Mouse (Mus musculus) midbrain, embryonic 13.5 days (tissue): ENCODE results near the gene Acss2. TPM values are rescaled to one million over a fixed set of nuclear protein-coding genes. Genes with fewer than 3 reads are reported as not detected.

Source experiments
- ATAC-seq: fragments of 200-750 bp; cut with Nextera tagmentation; 2 replicates; pipeline ENCODE4 v1.8.0; 2017; ENCODE audit warnings: mild to moderate bottlenecking, moderate TSS enrichment, moderate library complexity
- H3K27ac ChIP-seq: fragments of 300-500 bp; sonication (generic); 2 replicates; pipeline ENCODE4 v1.5.1; 2015; ENCODE audit warnings: inconsistent platforms, mild to moderate bottlenecking, moderate library complexity
- H3K27me3 ChIP-seq: fragments of 300-500 bp; sonication (generic); 2 replicates; pipeline ENCODE4 v1.6.1; 2015; ENCODE audit warnings: mild to moderate bottlenecking, inconsistent platforms
- H3K36me3 ChIP-seq: fragments of 300-500 bp; sonication (generic); 2 replicates; pipeline ENCODE4 v1.6.1; 2015; ENCODE audit warnings: mild to moderate bottlenecking, inconsistent platforms
- H3K4me1 ChIP-seq: fragments of 300-500 bp; sonication (generic); replicated peaks from 2 replicates; pipeline ENCODE4 v1.6.1; 2015; ENCODE audit warnings: inconsistent platforms
- H3K4me2 ChIP-seq: fragments of 300-500 bp; sonication (generic); replicated peaks from 2 replicates; pipeline ENCODE4 v1.6.1; 2015; ENCODE audit warnings: moderate library complexity, mild to moderate bottlenecking, inconsistent platforms
- H3K4me3 ChIP-seq: fragments of 300-500 bp; sonication (generic); replicated peaks from 2 replicates; pipeline ENCODE4 v1.5.1; 2015; ENCODE audit warnings: mild to moderate bottlenecking, inconsistent platforms
- H3K9ac ChIP-seq: fragments of 300-500 bp; sonication (generic); replicated peaks from 2 replicates; pipeline ENCODE4 v1.6.1; 2015; ENCODE audit warnings: mild to moderate bottlenecking, inconsistent platforms
- H3K9me3 ChIP-seq: fragments of 300-500 bp; sonication (generic); 2 replicates; pipeline ENCODE4 v1.6.1; 2016; ENCODE audit warnings: mild to moderate bottlenecking, inconsistent platforms
- WGBS: fragments of 180-500 bp; shearing (Covaris S2); methylation state at CpG from one replicate; pipeline ENCODE4 v1.1.7; 2015; 5-methylcytosine and 5-hydroxymethylcytosine counted together
- polyA plus RNA-seq: library from polyadenylated mRNA; unstranded; fragments of >200 nt; fragmentation: Nextera tagmentation; extraction: Ambion mirVana; gene quantifications from 2 replicates; pipeline ENCODE4 v1.2.1, GENCODE M21; 2015

The Acss2 gene
- polyA plus RNA-seq, 1 experiment from 2014 or later, result 28.0 TPM

DNA sequence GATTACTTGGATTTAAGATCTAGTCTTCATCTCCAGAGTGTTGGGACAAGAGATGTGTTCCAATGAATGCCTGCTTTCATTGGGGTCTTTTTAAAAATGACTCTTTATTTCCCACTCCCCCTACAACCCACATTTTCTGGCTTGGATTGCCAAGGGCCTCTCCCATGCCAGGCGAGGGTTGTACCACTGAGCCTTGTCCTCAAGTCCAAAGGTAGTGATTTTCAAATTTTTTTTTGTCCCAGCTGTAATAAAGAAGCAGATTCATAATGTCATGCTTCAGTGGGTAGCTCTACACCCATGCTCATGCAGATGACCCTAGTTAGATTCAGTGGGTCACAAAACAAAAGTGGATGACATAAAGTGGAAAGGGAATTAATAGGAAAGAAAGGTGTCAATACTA, 29.2 kb downstream of the Acss2 start:
- WGBS, result 79% methylated on average over 1 of the region's 1 CpGs
- no peaks in the 10 kb centered on the region for H3K4me1 ChIP-seq
- H3K27me3 ChIP-seq, result no peaks in the 10 kb centered on the region
- no peak overlapping the region for H3K27ac ChIP-seq
- no peak overlapping the region for H3K4me3 ChIP-seq
- H3K4me2 ChIP-seq, result no peak overlapping the region
- no peak overlapping the region for H3K9ac ChIP-seq
- H3K9me3 ChIP-seq, result no peaks in the 10 kb centered on the region
- H3K36me3 ChIP-seq, result 0 out of 2 replicates have a peak, but pooled peaks cover 4% of the 10 kb centered on the region
- ATAC-seq, result no peak

DNA sequence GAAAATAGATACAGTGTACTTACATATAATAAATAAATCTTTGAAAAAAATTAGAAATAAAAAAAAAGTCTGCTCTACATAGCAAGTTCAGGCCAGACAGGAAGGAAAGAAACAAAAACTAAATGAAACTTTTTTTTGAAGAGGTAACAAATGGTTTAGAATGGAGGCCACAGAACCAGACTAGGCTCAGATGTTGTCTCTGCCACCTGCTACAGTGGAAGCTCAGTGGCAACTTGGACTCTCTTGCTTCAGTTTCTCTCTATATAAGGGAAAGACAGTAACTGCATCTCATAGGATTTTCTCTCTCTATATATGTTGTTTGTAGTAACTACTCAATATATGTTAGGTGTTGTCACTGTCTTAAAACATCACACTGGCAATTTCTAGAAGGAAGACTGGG, 34.6 kb downstream of the Acss2 start:
- no peak overlapping the region for H3K27ac ChIP-seq
- H3K36me3 ChIP-seq, result 0 out of 2 replicates have a peak, but pooled peaks cover 4% of the 10 kb centered on the region
- H3K27me3 ChIP-seq, result no peaks in the 10 kb centered on the region
- no peak overlapping the region for H3K9ac ChIP-seq
- no peak for ATAC-seq
- no peaks in the 10 kb centered on the region for H3K9me3 ChIP-seq
- H3K4me2 ChIP-seq, result no peak overlapping the region
- no peaks in the 10 kb centered on the region for H3K4me1 ChIP-seq
- no peak overlapping the region for H3K4me3 ChIP-seq

DNA sequence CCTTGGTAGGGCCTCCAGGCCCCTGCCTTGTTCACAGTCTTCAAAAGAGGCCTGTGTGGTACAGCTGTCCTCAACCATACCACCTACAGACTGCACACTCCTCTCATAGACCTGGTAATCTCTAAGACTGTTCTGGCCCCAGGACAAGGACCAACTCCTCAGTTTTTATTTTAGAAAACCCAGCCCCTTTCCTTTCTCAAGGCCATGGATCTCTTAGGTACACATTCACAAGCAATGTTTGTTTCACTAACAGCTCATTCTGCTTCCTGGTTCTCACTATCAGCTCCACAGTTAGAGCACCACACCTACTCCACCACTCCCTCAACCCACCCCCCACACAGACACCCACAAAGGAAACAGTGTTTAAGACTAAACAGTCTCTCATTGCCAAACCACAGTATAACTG, 35.2 kb downstream of the Acss2 start:
- Histone ChIP-seq H3K4me2 (no peak overlapping the region), H3K9ac (no peak overlapping the region), H3K9me3 (no peaks in the 10 kb centered on the region), H3K27ac (no peak overlapping the region), H3K27me3 (no peaks in the 10 kb centered on the region), H3K36me3 (0 out of 2 replicates have a peak, but pooled peaks cover 4% of the 10 kb centered on the region), H3K4me3 (no peak overlapping the region), H3K4me1 (no peaks in the 10 kb centered on the region)
- ATAC-seq, result no peak

DNA sequence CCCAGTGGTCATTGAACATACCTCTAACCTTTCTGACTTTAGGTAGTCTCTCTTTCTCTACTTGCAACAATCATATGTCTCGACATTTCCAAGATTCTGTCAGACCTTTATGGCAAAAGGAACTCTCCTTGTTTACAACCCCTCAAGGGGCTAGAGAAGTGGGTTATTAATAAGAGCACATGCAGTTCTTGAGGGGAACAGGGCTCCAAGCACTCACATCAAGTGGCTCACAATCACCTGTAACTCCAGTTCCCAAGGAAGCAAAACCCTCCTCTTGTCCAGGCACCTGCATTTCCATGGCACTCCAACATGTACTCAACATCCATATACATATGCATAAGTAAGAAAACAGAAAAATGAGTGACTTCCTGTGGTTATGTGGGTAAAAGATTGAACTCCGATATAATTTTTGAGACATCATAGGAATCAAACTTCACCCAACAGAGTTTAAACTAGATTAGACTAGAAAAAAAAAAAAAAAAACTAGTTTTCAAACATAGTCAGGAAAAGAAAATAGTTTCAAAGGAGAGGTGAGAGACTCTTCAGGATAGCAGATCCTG, 36.8 kb downstream of the Acss2 start:
- no peak overlapping the region for H3K4me3 ChIP-seq
- no peak overlapping the region for H3K27ac ChIP-seq
- H3K4me1 ChIP-seq, result no peaks in the 10 kb centered on the region
- no peak for ATAC-seq
- peaks cover 16% of the 10 kb centered on the region for H3K36me3 ChIP-seq
- H3K9ac ChIP-seq, result no peak overlapping the region
- H3K27me3 ChIP-seq, result no peaks in the 10 kb centered on the region
- WGBS, result 92% methylated on average over 2 of the region's 2 CpGs
- no peaks in the 10 kb centered on the region for H3K9me3 ChIP-seq
- H3K4me2 ChIP-seq, result no peak overlapping the region

DNA sequence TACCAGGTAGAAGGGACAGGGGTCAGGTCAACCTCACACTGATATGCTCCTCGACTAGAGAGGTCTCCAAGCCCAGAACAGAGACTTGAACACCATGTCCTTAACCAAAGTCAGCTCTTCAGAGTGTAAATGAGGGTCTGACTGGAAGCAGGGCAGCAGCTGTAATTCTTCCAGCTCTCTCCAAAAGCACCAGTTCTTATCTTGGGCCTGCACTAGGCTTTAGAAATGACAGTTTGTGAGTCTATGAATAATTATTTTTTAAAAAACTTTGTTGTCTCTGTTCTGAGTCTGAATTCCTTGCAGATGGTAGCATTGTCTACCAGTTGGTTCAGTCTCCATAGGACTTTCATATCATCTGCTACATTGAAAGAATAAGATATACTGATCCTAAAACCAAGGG, 44.5 kb downstream of the Acss2 start:
- Histone ChIP-seq H3K4me2 (no peak overlapping the region), H3K4me1 (no peaks in the 10 kb centered on the region), H3K27me3 (no peaks in the 10 kb centered on the region), H3K9me3 (no peaks in the 10 kb centered on the region), H3K4me3 (no peak overlapping the region), H3K36me3 (peaks cover 55% of the 10 kb centered on the region), H3K9ac (no peak overlapping the region), H3K27ac (no peak overlapping the region)
- 74% methylated on average over 1 of the region's 1 CpGs for WGBS
- ATAC-seq, result no peak

DNA sequence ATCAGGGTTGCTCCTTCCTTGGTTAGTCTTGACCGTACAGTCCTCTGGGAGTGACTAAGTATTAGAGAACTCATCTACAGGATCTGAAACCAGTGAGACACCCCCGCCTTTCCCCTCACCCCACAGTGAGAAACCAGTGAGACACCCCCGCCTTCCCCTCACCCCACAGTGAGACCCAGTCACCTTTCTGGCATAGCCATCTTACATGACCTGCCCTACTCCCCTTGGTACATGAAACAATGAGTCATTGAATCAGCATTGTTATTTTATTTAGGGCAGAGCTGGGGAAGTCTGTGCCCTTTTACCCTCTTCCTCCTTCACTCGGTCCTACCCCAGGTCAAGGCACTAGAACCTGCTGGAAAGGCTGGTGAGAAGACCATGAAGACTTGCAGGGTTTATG, 45.2 kb downstream of the Acss2 start:
- peaks cover 55% of the 10 kb centered on the region for H3K36me3 ChIP-seq

DNA sequence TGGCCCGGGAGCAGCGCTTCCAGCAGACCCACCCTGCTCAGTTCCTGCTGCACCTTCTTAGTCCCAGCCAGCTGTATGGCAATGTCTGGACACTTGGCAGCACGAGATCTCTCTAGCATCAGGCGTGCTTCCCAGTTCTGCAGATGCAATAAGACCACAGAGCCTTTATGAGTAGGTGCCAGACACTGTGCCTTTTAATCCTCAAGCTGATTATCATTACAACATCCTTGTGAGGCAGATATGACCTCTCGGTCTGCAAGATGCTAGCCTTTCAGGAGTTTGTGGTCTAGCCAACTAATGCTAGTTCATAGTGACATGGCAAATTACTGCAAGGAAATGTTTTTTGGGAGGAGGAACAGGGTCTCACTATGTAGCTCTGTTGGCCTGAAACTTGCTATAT, 50.0 kb downstream of the Acss2 start:
- Histone ChIP-seq H3K27ac (no peak overlapping the region), H3K27me3 (no peaks in the 10 kb centered on the region), H3K9ac (no peak overlapping the region), H3K9me3 (no peaks in the 10 kb centered on the region), H3K4me2 (no peak overlapping the region), H3K36me3 (peaks cover 27% of the 10 kb centered on the region), H3K4me3 (no peak overlapping the region), H3K4me1 (peaks cover 4% of the 10 kb centered on the region; the same call in 1 of the 2 replicates)
- 89% methylated on average over 5 of the region's 5 CpGs for WGBS
- ATAC-seq, result no peak

More for the DNA sequence above, 45.2 kb downstream of the Acss2 start:
- Histone ChIP-seq H3K4me2 (no peak overlapping the region), H3K9ac (no peak overlapping the region), H3K4me1 (no peaks in the 10 kb centered on the region), H3K27me3 (no peaks in the 10 kb centered on the region), H3K9me3 (no peaks in the 10 kb centered on the region), H3K4me3 (no peak overlapping the region), H3K27ac (no peak overlapping the region)
- 88% methylated on average over 4 of the region's 4 CpGs for WGBS
- no peak for ATAC-seq

DNA sequence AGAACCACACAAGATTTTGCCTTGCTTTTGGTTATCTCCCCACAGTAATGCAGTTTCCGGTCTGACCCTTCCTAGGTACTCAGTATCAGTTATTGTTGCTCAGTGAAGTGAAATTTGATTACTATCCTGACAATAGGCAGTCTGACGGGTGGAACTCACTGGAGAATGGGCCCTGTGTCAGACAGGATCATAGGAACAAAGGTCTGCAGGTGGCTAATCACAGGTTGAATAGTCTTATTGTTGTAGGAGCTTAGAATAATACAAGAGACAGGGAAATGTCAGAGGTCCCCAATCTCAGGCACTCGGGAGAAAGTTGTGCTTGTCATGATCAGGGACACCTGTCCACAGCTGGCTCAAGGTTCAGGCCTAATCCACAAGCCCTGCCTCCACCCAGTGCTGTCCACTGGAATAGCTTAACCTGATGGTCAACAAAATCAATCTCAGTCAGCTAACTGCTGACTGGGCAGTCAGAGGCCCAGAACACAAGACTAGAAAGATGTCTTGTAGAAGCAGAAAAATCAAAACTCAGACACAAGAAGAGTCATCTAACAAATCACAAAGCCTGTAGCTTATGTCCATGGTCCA, 51.6 kb downstream of the Acss2 start:
- no peak overlapping the region for H3K4me3 ChIP-seq
- no peak overlapping the region for H3K4me2 ChIP-seq
- H3K36me3 ChIP-seq, result peaks cover 22% of the 10 kb centered on the region
- ATAC-seq, result no peak
- H3K27me3 ChIP-seq, result no peaks in the 10 kb centered on the region
- no peak overlapping the region for H3K27ac ChIP-seq
- 10% methylated on average over 3 of the region's 3 CpGs for WGBS
- no peak overlapping the region for H3K9ac ChIP-seq
- H3K4me1 ChIP-seq, result peaks cover 4% of the 10 kb centered on the region; the same call in 1 of the 2 replicates
- no peaks in the 10 kb centered on the region for H3K9me3 ChIP-seq

DNA sequence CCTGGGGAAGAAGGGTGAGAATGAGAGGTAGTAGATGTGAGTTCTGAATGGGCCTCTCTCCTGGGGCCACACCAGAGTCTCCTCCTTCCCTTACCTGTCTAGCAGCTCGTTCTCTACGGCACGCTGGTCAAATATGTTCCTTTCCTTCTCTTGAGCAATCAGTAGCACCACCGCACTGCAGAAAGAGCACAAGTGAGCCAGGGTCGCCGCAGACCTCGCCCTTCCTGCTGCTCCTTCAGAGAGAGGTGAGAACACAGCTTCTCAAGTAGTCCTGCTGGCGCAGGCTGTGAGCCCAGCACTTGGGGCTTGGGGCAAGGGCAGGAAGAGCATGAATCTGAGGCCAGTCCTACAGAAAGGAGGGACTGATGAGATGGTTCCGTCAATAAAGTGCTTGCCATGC, 55.3 kb downstream of the Acss2 start:
- no peaks in the 10 kb centered on the region for H3K9me3 ChIP-seq
- peaks cover 4% of the 10 kb centered on the region; the same call in 1 of the 2 replicates for H3K4me1 ChIP-seq
- no peak overlapping the region for H3K4me2 ChIP-seq
- WGBS, result 90% methylated on average over 9 of the region's 9 CpGs
- no peak overlapping the region for H3K27ac ChIP-seq
- no peak for ATAC-seq
- H3K36me3 ChIP-seq, result peaks cover 14% of the 10 kb centered on the region
- no peak overlapping the region for H3K9ac ChIP-seq
- H3K4me3 ChIP-seq, result no peak overlapping the region
- H3K27me3 ChIP-seq, result no peaks in the 10 kb centered on the region

DNA sequence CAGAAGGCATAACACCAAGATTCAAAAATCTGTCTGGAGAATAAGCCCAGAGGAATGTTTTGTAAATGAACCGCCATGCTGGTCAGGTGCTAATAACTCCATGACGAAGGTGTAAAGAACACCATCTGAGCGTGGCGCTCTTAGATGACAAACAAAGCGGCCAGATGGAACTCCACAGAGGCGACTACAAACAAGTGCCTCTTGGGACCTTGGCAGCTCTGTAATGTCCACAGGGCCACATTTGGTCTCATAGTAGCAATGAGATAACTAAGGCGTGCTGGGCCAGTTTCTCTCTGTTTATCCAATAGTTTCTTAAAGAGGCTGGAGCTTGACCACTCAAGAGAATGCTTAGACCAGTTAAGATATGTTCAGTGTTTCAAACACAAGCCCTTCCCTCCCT, 56.2 kb downstream of the Acss2 start:
- no peak overlapping the region for H3K27ac ChIP-seq
- WGBS, result 95% methylated on average over 7 of the region's 7 CpGs
- ATAC-seq, result no peak

DNA sequence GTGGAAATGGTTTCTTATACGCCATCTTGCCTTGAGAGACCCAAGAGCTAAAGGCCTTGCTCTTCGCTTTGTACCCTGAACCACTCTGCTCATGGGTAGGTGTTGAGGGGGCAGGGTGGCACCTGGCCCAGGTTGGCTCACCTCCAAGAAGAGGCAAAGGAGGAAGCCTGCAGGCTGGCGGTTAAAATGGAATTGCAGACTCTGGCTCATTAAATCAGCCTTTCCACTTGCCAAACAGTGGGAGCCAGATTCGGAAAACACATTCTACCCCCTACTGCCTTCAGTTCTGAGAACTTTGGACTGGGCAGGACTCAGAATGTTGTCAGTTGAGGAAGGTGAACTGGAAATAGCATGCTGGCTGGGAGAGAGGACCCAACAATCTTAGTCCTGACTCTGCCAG, 57.0 kb downstream of the Acss2 start:
- 96% methylated on average over 4 of the region's 4 CpGs for WGBS
- peaks cover 14% of the 10 kb centered on the region for H3K36me3 ChIP-seq
- no peak overlapping the region for H3K9ac ChIP-seq
- ATAC-seq, result no peak
- no peak overlapping the region for H3K4me2 ChIP-seq
- no peak overlapping the region for H3K27ac ChIP-seq
- H3K4me3 ChIP-seq, result no peak overlapping the region
- no peaks in the 10 kb centered on the region for H3K9me3 ChIP-seq
- H3K4me1 ChIP-seq, result no peaks in the 10 kb centered on the region
- H3K27me3 ChIP-seq, result no peaks in the 10 kb centered on the region

More for the DNA sequence above, 56.2 kb downstream of the Acss2 start:
- no peak overlapping the region for H3K4me3 ChIP-seq
- H3K36me3 ChIP-seq, result peaks cover 14% of the 10 kb centered on the region
- no peaks in the 10 kb centered on the region for H3K27me3 ChIP-seq
- H3K9me3 ChIP-seq, result no peaks in the 10 kb centered on the region
- peaks cover 4% of the 10 kb centered on the region; the same call in 1 of the 2 replicates for H3K4me1 ChIP-seq
- H3K9ac ChIP-seq, result no peak overlapping the region
- H3K4me2 ChIP-seq, result no peak overlapping the region

DNA sequence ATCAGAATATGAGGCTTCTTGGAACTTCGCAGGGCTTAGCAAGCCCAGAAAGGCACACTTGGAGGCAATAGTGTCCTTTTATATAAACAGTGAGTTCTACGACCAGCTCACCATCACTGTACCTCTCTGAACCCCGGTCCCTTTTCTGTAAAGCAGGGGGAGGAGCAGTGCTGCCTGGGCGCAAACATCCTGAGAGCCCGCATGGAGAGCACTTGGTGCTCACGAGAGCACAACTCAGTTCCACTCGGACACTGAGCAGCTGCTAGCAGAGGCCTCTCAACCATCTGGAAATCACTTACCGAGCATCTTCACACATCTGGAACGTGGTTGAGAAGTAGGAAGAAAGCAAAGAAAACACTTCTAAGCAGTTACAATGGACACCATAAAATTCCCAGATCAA, 58.9 kb downstream of the Acss2 start:
- H3K4me1 ChIP-seq, result no peaks in the 10 kb centered on the region
- no peak overlapping the region for H3K4me3 ChIP-seq
- WGBS, result 84% methylated on average over 9 of the region's 9 CpGs
- no peak overlapping the region for H3K9ac ChIP-seq
- H3K27me3 ChIP-seq, result no peaks in the 10 kb centered on the region
- peaks cover 14% of the 10 kb centered on the region for H3K36me3 ChIP-seq
- no peak overlapping the region for H3K27ac ChIP-seq
- no peak overlapping the region for H3K4me2 ChIP-seq
- no peak for ATAC-seq
- H3K9me3 ChIP-seq, result no peaks in the 10 kb centered on the region

DNA sequence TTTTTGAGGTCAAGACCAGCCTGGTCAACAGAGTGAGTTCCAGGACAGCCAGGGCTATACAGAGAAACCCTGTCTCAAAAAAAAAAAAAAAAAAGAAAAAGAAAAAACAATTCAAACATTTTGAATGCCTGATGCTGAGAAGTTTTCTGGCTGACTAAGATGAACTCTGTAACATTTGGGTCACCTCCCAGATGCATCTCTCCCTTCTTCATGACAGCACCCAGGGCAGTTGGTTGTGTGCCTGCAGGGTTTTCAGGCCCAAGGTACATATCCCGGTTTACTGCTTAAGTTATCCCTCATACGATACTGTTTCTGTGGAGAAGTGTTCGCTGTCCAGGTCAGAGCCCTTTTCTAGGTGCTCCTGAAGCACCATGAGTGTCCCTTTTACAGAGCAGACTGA, 62.6 kb downstream of the Acss2 start:
- WGBS, result 92% methylated on average over 3 of the region's 3 CpGs
- no peaks in the 10 kb centered on the region for H3K27me3 ChIP-seq
- no peak overlapping the region for H3K4me2 ChIP-seq
- no peak overlapping the region for H3K4me3 ChIP-seq
- ATAC-seq, result no peak
- no peak overlapping the region for H3K27ac ChIP-seq
- H3K9ac ChIP-seq, result no peak overlapping the region
- H3K4me1 ChIP-seq, result no peaks in the 10 kb centered on the region
- H3K9me3 ChIP-seq, result no peaks in the 10 kb centered on the region
- H3K36me3 ChIP-seq, result peaks cover 7% of the 10 kb centered on the region; the same call in 1 of the 2 replicates
